In genomic region chr2:75983847-75984246, GRCm38 (mm10) we compare ENCODE assay signal across 25 mouse cellular contexts. TPM values are rescaled to one million over a fixed set of nuclear protein-coding genes. Genes with fewer than 3 reads are reported as not detected.
DNase-seq lines count a peak whose midpoint lies in the region; ATAC-seq and TF ChIP-seq lines count a peak whose summit lies in the region.
"Had no signal": no experiment of that assay in that cellular context is flagged by ENCODE, and none has a peak within 500 bp of the region (broad histone marks: within the 10 kb centered on the region; RNA-seq: fewer than 3 reads in every experiment).

No protein-coding gene starts in this region.

- intact Hi-C loops in left cerebral cortex, postnatal 4 days (cut with DNase I) = loop anchor here (2.0 kb wide), 1 partner anchor 87 kb away; no protein-coding TSS in a partner anchor

- DNase-seq in cerebellum, postnatal 14 days = peak; percentile 85
- no peak for DNase-seq in cerebellum, postnatal 36 days
- no peak for DNase-seq in hindbrain, embryonic 10.5 days (ENCODE audit: low spot score)
- DNase-seq in left cerebral cortex, postnatal 4 days = peak; percentile 70
- DNase-seq in left cerebral cortex, adult 8-10 months (ENCODE audit: low spot score in 2 of 2) = no peak
- peak; percentile 51 for DNase-seq in hindbrain, postnatal 0 days (ENCODE audit: low spot score)
- DNase-seq: adrenal gland, postnatal 10 days; adrenal gland, postnatal 36 days; B cell, adult 2 months; cerebellum, adult 18-20 months; gastrocnemius, postnatal 10 days; gastrocnemius, postnatal 36 days; kidney, adult 18-20 months had no signal

- 70% methylated on average over 3 of the region's 3 CpGs for WGBS in hindbrain, embryonic 10.5 days
- 75% methylated on average over 3 of the region's 3 CpGs for WGBS in hindbrain, embryonic 12.5 days
- WGBS in hindbrain, postnatal 0 days = 44% methylated on average over 3 of the region's 3 CpGs

- no peaks in the 10 kb centered on the region for H3K36me3 ChIP-seq in hindbrain, embryonic 10.5 days
- no peaks in the 10 kb centered on the region for H3K36me3 ChIP-seq in hindbrain, embryonic 12.5 days
- H3K36me3 ChIP-seq in hindbrain, postnatal 0 days (ENCODE audit: insufficient read depth, low read length) = no peaks in the 10 kb centered on the region
- H3K36me3 ChIP-seq: forebrain, embryonic 10.5 days; G1E; hindbrain, embryonic 15.5 days had no signal

- no peak overlapping the region for H3K4me3 ChIP-seq in hindbrain, embryonic 10.5 days
- no peak overlapping the region for H3K4me3 ChIP-seq in hindbrain, embryonic 12.5 days
- no peak overlapping the region for H3K4me3 ChIP-seq in hindbrain, postnatal 0 days (ENCODE audit: low read length)
- H3K4me3 ChIP-seq: forebrain, embryonic 10.5 days; forebrain, embryonic 13.5 days; hindbrain, embryonic 15.5 days had no signal

- no peak overlapping the region for H3K4me2 ChIP-seq in hindbrain, embryonic 12.5 days (replicated peaks)
- H3K4me2 ChIP-seq in hindbrain, postnatal 0 days (ENCODE audit: low read depth, low read length) = no peak overlapping the region
- H3K4me2 ChIP-seq: forebrain, embryonic 13.5 days; heart, embryonic 11.5 days; hindbrain, embryonic 15.5 days had no signal

- no peak overlapping the region for H3K9ac ChIP-seq in hindbrain, embryonic 12.5 days
- no peak overlapping the region for H3K9ac ChIP-seq in hindbrain, postnatal 0 days (replicated peaks; ENCODE audit: low read length)
- H3K9ac ChIP-seq: forebrain, embryonic 13.5 days; hindbrain, embryonic 15.5 days had no signal

- peaks cover 31% of the 10 kb centered on the region for H3K4me1 ChIP-seq in hindbrain, embryonic 10.5 days (replicated peaks)
- peaks cover 20% of the 10 kb centered on the region for H3K4me1 ChIP-seq in hindbrain, embryonic 12.5 days
- 0 out of 2 replicates have a peak, but pooled peaks cover 3% of the 10 kb centered on the region for H3K4me1 ChIP-seq in hindbrain, postnatal 0 days (ENCODE audit: insufficient read depth, low read length)

- TF ChIP-seq CTCF in hindbrain, postnatal 0 days (IDR thresholded peaks at IDR 0.05; ENCODE audit: low read depth) = no peak

- no peaks in the 10 kb centered on the region for H3K27me3 ChIP-seq in hindbrain, embryonic 10.5 days (ENCODE audit: insufficient read depth, poor library complexity, severe bottlenecking)
- no peaks in the 10 kb centered on the region for H3K27me3 ChIP-seq in hindbrain, embryonic 12.5 days
- no peaks in the 10 kb centered on the region for H3K27me3 ChIP-seq in hindbrain, postnatal 0 days (ENCODE audit: insufficient read depth, low read length)
- H3K27me3 ChIP-seq: CH12.LX; forebrain, embryonic 13.5 days; hindbrain, embryonic 15.5 days had no signal

- no peaks in the 10 kb centered on the region for H3K9me3 ChIP-seq in hindbrain, embryonic 10.5 days
- H3K9me3 ChIP-seq in hindbrain, embryonic 12.5 days (replicated peaks) = no peaks in the 10 kb centered on the region
- H3K9me3 ChIP-seq in hindbrain, postnatal 0 days (ENCODE audit: low read length) = no peaks in the 10 kb centered on the region
- H3K9me3 ChIP-seq: forebrain, embryonic 13.5 days; G1E; hindbrain, embryonic 15.5 days had no signal

- ATAC-seq in hindbrain, embryonic 12.5 days (ENCODE audit: low FRiP score) = no peak
- ATAC-seq in hindbrain, postnatal 0 days = no peak
- ATAC-seq: forebrain, embryonic 13.5 days; forebrain, embryonic 16.5 days; inflammation-experienced regulatory T-cells, adult 6 months; intestine, embryonic 16.5 days; Patski had no signal

- H3K27ac ChIP-seq in hindbrain, embryonic 10.5 days = peak overlapping the region; percentile 17; the same call in 1 of the 2 replicates
- H3K27ac ChIP-seq in hindbrain, embryonic 12.5 days = no peak overlapping the region
- no peak overlapping the region for H3K27ac ChIP-seq in hindbrain, postnatal 0 days
- H3K27ac ChIP-seq: forebrain, embryonic 10.5 days; forebrain, embryonic 13.5 days; hindbrain, embryonic 15.5 days had no signal

RNA-seq across cellular contexts. Expression of gene Ttc30a1, which starts 2.1 kb away (rescaled TPM):
- polyA plus RNA-seq in hindbrain, embryonic 10.5 days (2016; fragmentation: Nextera tagmentation; extraction: Ambion mirVana) = 9.7 and 10.7 TPM in 2 replicates
- polyA plus RNA-seq in hindbrain, embryonic 12.5 days (2016; fragmentation: Nextera tagmentation; extraction: Ambion mirVana) = 8.3 and 9.2 TPM in 2 replicates
- total RNA-seq in left cerebral cortex, postnatal 4 days (2021) = 1 to 10 TPM; 3.7 to 4.4 TPM
- total RNA-seq in left cerebral cortex, adult 8-10 months (2022) = 1 to 10 TPM; 3.0 to 3.7 (median 3.2) TPM
- 8.9 and 11.4 TPM in 2 replicates for total RNA-seq in hindbrain, postnatal 0 days (2014; rRNA removed)
- 4.6 and 4.8 TPM in 2 replicates for polyA plus RNA-seq in hindbrain, postnatal 0 days (2015; fragmentation: Nextera tagmentation; extraction: Ambion mirVana)
- total RNA-seq: CH12.LX, G1E had no signal
- polyA plus RNA-seq: G1E had no signal

RNA-seq across cellular contexts. Expression of gene Ttc30a2, which starts 5.9 kb away (rescaled TPM):
- polyA plus RNA-seq in hindbrain, embryonic 10.5 days (2016; fragmentation: Nextera tagmentation; extraction: Ambion mirVana) = 0.50 and 0.72 TPM in 2 replicates
- 0.76 and 1.2 TPM in 2 replicates for polyA plus RNA-seq in hindbrain, embryonic 12.5 days (2016; fragmentation: Nextera tagmentation; extraction: Ambion mirVana)
- under 1 TPM; 0.66 to 0.81 TPM for total RNA-seq in left cerebral cortex, postnatal 4 days (2021)
- under 1 TPM in 2 of 4 experiments, not detected in 2; 0.41 to 0.84 TPM for total RNA-seq in left cerebral cortex, adult 8-10 months (2022)
- 0.86 and 1.9 TPM in 2 replicates for total RNA-seq in hindbrain, postnatal 0 days (2014; rRNA removed)
- 0.19 and 0.38 TPM in 2 replicates for polyA plus RNA-seq in hindbrain, postnatal 0 days (2015; fragmentation: Nextera tagmentation; extraction: Ambion mirVana)
- total RNA-seq: CH12.LX; granulocyte monocyte progenitor cell, adult 5-6 weeks had no signal
- polyA plus RNA-seq: G1E; inflammation-experienced regulatory T-cells, adult 6 months had no signal

RNA-seq across cellular contexts. Expression of gene Ttc30b, which starts 45.5 kb away (rescaled TPM):
- polyA plus RNA-seq in hindbrain, embryonic 10.5 days (2016; fragmentation: Nextera tagmentation; extraction: Ambion mirVana) = 6.4 and 10.0 TPM in 2 replicates
- 14.4 and 15.3 TPM in 2 replicates for polyA plus RNA-seq in hindbrain, embryonic 12.5 days (2016; fragmentation: Nextera tagmentation; extraction: Ambion mirVana)
- total RNA-seq in left cerebral cortex, postnatal 4 days (2021) = 10 to 100 TPM; 13.6 to 14.4 TPM
- total RNA-seq in left cerebral cortex, adult 8-10 months (2022) = 10 to 100 TPM; 12.4 to 14.1 (median 13.8) TPM
- 30.9 and 33.9 TPM in 2 replicates for total RNA-seq in hindbrain, postnatal 0 days (2014; rRNA removed)
- 16.3 and 19.2 TPM in 2 replicates for polyA plus RNA-seq in hindbrain, postnatal 0 days (2015; fragmentation: Nextera tagmentation; extraction: Ambion mirVana)

Comparison
In these comparisons a context has a peak if more than half of its experiments do, and no peak if none do; other contexts are left out.
1. DNase-seq: peak in cerebellum, postnatal 14 days (2 of 2), left cerebral cortex, postnatal 4 days (single experiment) and hindbrain, postnatal 0 days (single experiment); none in cerebellum, postnatal 36 days (0 of 2), hindbrain, embryonic 10.5 days (single experiment) and left cerebral cortex, adult 8-10 months (0 of 2).